Mouse (Mus musculus) hindbrain, embryonic 16.5 days (tissue): ENCODE results near the gene Tubgcp2. TPM values are rescaled to one million over a fixed set of nuclear protein-coding genes. Genes with fewer than 3 reads are reported as not detected.

Experiments
- ATAC-seq: fragments of 200-750 bp; cut with Nextera tagmentation; 2 replicates; pipeline ENCODE4 v1.8.0; 2017; ENCODE audit warnings: moderate TSS enrichment, moderate library complexity
- H3K27ac ChIP-seq: fragments of 300-500 bp; sonication (generic); 2 replicates; pipeline ENCODE4 v1.5.1; 2014; ENCODE audit warnings: low read depth, mild to moderate bottlenecking, control low read depth, low read length, moderate library complexity
- H3K27me3 ChIP-seq: fragments of 300-500 bp; sonication (generic); replicated peaks from 2 replicates; pipeline ENCODE4 v1.6.1; 2014; ENCODE audit warnings: low read length; ENCODE audit not compliant: control insufficient read depth, insufficient read depth
- H3K36me3 ChIP-seq: fragments of 300-500 bp; sonication (generic); 2 replicates; pipeline ENCODE4 v1.6.1; 2014; ENCODE audit warnings: mild to moderate bottlenecking, low read length, moderate library complexity, mixed read lengths; ENCODE audit not compliant: control insufficient read depth, insufficient read depth
- H3K4me1 ChIP-seq: fragments of 300-500 bp; sonication (generic); 2 replicates; pipeline ENCODE4 v1.6.1; 2014; ENCODE audit warnings: low read depth, low read length; ENCODE audit not compliant: control insufficient read depth, insufficient read depth
- H3K4me2 ChIP-seq: fragments of 300-500 bp; sonication (generic); 2 replicates; pipeline ENCODE4 v1.6.1; 2014; ENCODE audit warnings: mild to moderate bottlenecking, low read length, control low read depth, moderate library complexity
- H3K4me3 ChIP-seq: fragments of 300-500 bp; sonication (generic); 2 replicates; pipeline ENCODE4 v1.5.1; 2014; ENCODE audit warnings: mild to moderate bottlenecking, low read length, control low read depth, moderate library complexity
- H3K9ac ChIP-seq: fragments of 300-500 bp; sonication (generic); 2 replicates; pipeline ENCODE4 v1.6.1; 2014; ENCODE audit warnings: low read depth, mild to moderate bottlenecking, control low read depth, low read length, moderate library complexity
- H3K9me3 ChIP-seq: fragments of 300-500 bp; sonication (generic); 2 replicates; pipeline ENCODE4 v1.6.1; 2014; ENCODE audit warnings: mild to moderate bottlenecking, low read length, moderate library complexity; ENCODE audit not compliant: control insufficient read depth
- WGBS: fragments of 180-500 bp; shearing (Covaris S2); extraction: QIAGEN DNeasy Blood & Tissue Kit; methylation state at CpG from one replicate; pipeline ENCODE4 v1.1.7; 2014; 5-methylcytosine and 5-hydroxymethylcytosine counted together
- polyA plus RNA-seq: library from polyadenylated mRNA; unstranded; fragments of >200 nt; fragmentation: Nextera tagmentation; extraction: Ambion mirVana; gene quantifications from 2 replicates; pipeline ENCODE4 v1.2.1, GENCODE M21; 2015

Tubgcp2 gene
- 57.2 and 59.6 TPM in 2 replicates for polyA plus RNA-seq

DNA sequence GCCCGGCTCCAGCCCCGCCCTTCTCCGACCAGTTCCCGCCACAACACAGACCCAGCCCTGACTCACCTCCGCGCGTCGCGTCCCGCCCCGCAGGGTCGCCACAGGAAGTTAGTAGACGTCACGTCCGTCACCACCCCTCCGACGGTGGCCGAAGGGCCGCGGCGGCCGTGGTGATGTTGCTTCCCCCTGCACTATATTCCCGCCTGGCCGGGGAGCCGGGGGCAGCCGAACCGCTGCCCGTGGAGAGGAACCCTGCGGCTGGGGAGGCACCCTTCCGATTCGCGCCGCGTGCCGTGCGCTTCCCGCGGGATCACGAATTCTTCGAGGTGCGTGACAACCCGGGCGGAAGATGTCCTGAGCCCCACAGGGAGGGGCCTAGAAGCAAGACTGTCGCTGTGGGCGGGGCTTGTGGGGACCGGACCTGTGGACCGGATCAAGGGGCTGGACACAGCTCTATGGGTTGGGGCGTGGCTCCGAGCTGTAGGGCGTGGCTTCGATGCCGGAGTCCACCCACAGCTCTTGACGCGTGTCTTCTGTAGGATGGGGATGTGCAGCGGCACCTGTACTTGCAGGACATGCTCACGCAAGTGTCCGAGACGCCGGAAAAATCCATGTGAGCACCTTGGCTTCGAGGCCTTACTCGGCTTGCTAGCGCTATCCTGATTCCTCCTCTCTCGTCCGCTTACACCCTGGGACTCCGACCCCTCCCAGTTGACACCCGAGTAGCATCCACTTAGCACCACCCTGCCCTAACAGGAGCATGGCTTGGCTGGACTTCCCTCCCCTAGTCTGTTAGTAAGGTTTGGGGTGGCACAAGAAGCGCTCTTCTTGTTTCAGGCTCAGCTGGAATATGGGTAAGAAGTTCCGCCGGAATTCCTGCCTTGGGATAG is at the start of gene Tubgcp2, which contains the start of gene Zfp511:
Tubgcp2 (minus strand) TSS at position 389 of the 890 bp plus-strand sequence.
Zfp511 (plus strand) TSS at position 111 of the 890 bp plus-strand sequence.
- peak within 1 kb of the TSS; percentile 83 for H3K27ac ChIP-seq
- peak within 1 kb of the TSS; percentile 75 for H3K4me2 ChIP-seq
- no peaks in the 10 kb centered on the region for H3K27me3 ChIP-seq
- peaks cover 19% of the 10 kb centered on the region for H3K4me1 ChIP-seq
- peak within 1 kb of the TSS; percentile 81 for H3K9ac ChIP-seq
- ATAC-seq = peak; percentile 98
- H3K9me3 ChIP-seq = no peaks in the 10 kb centered on the region
- WGBS = 2% methylated on average over 55 of the region's 69 CpGs
- H3K36me3 ChIP-seq = peaks cover 23% of the 10 kb centered on the region
- H3K4me3 ChIP-seq = peak within 1 kb of the TSS; percentile 84

DNA sequence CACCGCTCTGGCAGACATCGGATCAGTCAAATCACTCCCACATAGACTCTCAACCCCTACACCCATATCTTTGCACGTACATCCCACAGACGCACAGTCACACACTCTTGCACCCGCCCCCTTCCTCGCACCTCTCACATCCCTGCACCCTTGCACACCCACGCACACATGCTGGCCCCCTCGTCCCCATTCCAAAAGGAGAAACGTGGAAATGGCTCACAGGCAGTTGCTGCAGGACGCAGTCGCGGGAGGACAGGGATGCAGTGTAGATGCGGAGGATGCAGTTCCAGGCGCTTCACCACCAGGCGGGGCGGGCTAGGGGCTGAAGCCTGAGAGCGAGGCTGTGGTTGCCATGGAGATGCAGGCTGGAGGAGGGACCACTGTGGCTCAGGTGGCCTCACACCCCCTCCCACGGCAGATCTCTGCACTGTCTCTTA is 45.8 kb upstream of the Tubgcp2 start, which contains the start of gene Caly:
Caly (minus strand) TSS at position 307 of the 437 bp plus-strand sequence.
- H3K4me3 ChIP-seq = peak within 1 kb of the TSS; percentile 52
- peak within 1 kb of the TSS; percentile 72 for H3K9ac ChIP-seq
- no peaks in the 10 kb centered on the region for H3K9me3 ChIP-seq
- H3K4me1 ChIP-seq = peaks cover 9% of the 10 kb centered on the region
- no peaks in the 10 kb centered on the region for H3K36me3 ChIP-seq
- no peaks in the 10 kb centered on the region for H3K27me3 ChIP-seq
- ATAC-seq = peak; percentile 91
- H3K4me2 ChIP-seq = peak within 1 kb of the TSS; percentile 76
- 2% methylated on average over 18 of the region's 18 CpGs for WGBS
- peak within 1 kb of the TSS; percentile 94 for H3K27ac ChIP-seq

DNA sequence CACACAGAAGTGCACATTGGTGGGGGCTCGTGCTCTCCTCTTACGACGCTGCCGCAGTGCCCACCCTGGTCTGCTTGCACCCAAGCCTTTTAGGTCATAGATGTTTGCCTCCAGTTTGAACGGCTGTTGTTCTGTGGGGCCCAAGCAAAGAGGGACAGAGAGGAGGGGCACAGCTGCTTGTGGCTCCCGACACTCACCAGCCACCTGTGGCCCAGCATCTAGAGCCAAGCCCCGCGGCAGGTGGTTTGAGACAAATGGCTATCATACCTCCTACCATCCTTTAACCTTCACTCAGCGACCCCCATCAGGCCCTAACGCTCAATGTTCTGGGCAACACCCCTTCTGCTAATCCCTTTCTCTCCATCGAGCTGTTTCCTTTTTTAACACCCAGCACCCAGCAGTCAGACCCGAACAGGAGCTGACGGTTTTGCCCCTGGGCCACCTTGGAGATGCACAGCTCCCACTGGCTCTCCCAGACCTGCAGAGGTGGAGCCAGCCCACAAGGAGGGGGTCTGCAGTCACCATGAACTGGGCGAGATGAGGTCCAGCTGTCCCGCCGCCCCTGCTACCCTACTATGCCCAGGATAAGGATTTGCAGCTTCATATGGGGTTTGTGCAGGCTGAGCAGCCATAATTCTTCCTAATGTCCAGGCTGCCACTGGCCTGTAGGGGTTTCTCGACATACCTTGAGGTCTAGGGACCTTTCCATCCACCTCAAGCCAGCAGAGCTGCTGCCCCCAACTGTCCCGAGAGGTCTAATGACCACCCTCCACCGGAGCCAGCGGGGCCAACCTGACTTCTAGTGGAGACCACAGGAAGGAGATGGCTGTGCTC is 45.2 kb upstream of the Tubgcp2 start:
- peak overlapping the region; percentile 72 for H3K9ac ChIP-seq
- H3K27me3 ChIP-seq = no peaks in the 10 kb centered on the region
- peaks cover 9% of the 10 kb centered on the region for H3K4me1 ChIP-seq
- WGBS = 9% methylated on average over 20 of the region's 20 CpGs
- H3K36me3 ChIP-seq = no peaks in the 10 kb centered on the region
- peak; percentile 51 for ATAC-seq
- H3K4me3 ChIP-seq = peak overlapping the region; percentile 52
- peak overlapping the region; percentile 76 for H3K4me2 ChIP-seq
- no peaks in the 10 kb centered on the region for H3K9me3 ChIP-seq
- peak overlapping the region; percentile 94 for H3K27ac ChIP-seq

DNA sequence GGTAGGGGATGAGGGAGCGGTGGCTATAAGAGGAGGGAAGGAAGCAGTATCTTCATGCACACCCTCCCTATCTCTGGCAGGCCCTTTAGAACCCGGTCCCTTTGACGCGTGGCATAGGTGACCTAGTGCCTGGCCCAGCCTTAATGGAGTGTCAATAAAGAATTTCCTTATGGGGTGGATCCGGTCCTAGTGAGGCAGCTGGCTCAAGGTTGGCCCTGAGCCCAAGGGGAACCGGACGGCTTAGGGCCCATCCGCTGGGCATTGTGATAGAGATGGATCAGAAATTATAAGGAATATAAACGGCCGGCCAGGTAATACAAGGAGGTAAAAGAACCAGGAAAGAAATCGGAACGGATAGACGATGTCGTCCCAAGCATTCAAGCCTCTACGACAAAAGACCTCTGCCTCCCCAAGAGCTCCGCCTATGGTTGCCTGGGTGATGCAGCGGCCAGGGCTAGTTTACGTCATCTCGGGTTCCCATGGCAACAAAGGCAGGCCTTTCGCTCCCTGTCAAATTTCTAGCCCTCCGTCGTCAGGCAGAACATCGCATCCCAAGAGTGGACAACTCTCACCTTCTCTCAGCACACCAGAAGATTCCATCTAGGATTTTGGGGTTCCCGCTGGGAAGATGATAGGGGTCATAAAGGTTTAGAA is 44.2 kb upstream of the Tubgcp2 start:
- Histone ChIP-seq H3K4me3 (peak overlapping the region; percentile 52), H3K27me3 (no peaks in the 10 kb centered on the region), H3K4me2 (peak overlapping the region; percentile 76), H3K9me3 (no peaks in the 10 kb centered on the region), H3K27ac (peak overlapping the region; percentile 94), H3K4me1 (peaks cover 9% of the 10 kb centered on the region), H3K9ac (peak overlapping the region; percentile 72), H3K36me3 (no peaks in the 10 kb centered on the region)
- peak; percentile 77 for ATAC-seq
- WGBS = 1% methylated on average over 24 of the region's 24 CpGs

DNA sequence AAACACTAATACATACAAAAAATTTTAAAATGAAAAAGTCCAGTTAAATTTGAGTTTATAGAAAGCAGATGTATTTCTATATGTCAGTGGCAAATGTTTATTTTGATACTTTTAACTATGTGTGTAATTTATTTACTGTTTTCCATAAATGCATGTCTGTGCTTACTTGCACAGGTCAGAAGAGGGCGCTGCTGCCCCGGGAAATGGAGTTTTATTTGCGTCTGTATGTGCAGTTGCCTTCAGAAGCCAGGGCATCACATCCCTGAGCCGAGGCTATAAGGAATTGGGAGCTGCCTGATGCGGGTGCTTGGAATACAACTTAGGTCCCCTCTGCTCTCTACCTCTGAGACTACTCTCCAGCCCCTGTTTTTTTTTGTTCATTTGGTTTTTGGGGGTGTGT is 42.2 kb upstream of the Tubgcp2 start:
- Histone ChIP-seq H3K27me3 (no peaks in the 10 kb centered on the region), H3K4me2 (no peak overlapping the region), H3K36me3 (no peaks in the 10 kb centered on the region; the same call in 1 of the 2 replicates), H3K4me3 (no peak overlapping the region), H3K9ac (no peak overlapping the region), H3K27ac (no peak overlapping the region), H3K4me1 (peaks cover 9% of the 10 kb centered on the region), H3K9me3 (no peaks in the 10 kb centered on the region)
- 4% methylated on average over 5 of the region's 5 CpGs for WGBS
- no peak for ATAC-seq

DNA sequence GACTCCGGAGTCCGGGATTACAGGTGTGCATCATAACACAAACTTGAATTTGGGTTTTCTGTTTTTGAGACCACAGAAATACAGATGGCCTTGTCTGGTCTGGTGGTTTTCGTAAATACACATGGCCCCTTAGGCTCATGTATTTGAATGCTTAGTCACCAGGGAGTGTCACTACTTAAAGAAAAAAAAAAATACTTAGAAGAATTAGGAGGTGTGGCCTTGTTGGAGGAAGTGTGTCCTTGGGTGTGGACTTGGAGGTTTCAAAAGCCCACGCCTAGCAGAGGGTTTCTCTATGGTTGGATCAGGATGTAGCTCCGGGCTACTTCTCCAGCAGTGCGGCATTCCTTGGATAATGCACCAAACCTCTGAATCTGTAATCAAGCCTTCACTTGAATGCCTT is 41.2 kb upstream of the Tubgcp2 start:
- H3K9ac ChIP-seq = no peak overlapping the region
- peaks cover 2% of the 10 kb centered on the region; the same call in 1 of the 2 replicates for H3K36me3 ChIP-seq
- H3K9me3 ChIP-seq = no peaks in the 10 kb centered on the region
- no peak overlapping the region for H3K27ac ChIP-seq
- no peak for ATAC-seq
- H3K4me3 ChIP-seq = no peak overlapping the region
- H3K4me2 ChIP-seq = no peak overlapping the region
- 81% methylated on average over 6 of the region's 6 CpGs for WGBS
- no peaks in the 10 kb centered on the region for H3K27me3 ChIP-seq
- H3K4me1 ChIP-seq = peaks cover 9% of the 10 kb centered on the region

DNA sequence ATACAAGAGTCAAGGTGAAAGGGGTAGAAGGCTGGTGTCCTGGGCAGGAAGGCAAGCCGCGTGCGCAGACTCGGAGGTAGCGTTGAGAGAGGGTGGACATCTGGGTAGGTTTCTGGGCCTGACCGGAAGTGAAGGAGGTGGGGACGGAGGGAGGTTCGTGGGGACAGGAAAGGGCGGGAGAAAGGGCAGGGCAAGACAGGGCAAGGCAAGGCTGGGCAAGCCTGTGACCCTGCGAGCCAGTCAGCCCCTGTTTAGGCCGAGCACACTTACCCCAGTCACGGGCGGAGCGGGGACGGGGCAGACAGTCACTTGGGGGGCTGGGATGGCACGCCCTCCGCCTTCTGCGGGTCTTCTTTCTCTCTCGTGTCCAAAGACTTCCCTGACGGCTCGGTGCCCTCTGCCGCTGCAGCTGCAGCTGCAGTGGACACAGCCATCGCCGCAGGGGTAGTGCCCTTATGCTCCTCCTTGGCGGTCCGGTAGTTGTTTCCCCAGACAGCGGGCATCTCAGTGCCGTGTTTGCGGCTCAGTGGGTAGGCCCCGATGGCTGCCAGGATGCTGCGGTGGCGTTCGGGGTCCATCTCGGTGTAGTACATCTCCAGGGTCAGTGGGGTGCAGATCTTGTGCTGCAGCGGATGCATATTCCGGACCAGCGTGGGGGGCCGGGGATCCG is 33.7 kb upstream of the Tubgcp2 start:
- ATAC-seq = no peak
- no peaks in the 10 kb centered on the region for H3K4me1 ChIP-seq
- H3K27ac ChIP-seq = no peak overlapping the region
- 40% methylated on average over 38 of the region's 39 CpGs for WGBS
- H3K4me3 ChIP-seq = peak overlapping the region; percentile 19
- peak overlapping the region; percentile 31; the same call in 1 of the 2 replicates for H3K9ac ChIP-seq
- H3K36me3 ChIP-seq = peaks cover 20% of the 10 kb centered on the region
- H3K9me3 ChIP-seq = no peaks in the 10 kb centered on the region
- H3K27me3 ChIP-seq = peaks cover 2% of the 10 kb centered on the region
- H3K4me2 ChIP-seq = peak overlapping the region; percentile 42

DNA sequence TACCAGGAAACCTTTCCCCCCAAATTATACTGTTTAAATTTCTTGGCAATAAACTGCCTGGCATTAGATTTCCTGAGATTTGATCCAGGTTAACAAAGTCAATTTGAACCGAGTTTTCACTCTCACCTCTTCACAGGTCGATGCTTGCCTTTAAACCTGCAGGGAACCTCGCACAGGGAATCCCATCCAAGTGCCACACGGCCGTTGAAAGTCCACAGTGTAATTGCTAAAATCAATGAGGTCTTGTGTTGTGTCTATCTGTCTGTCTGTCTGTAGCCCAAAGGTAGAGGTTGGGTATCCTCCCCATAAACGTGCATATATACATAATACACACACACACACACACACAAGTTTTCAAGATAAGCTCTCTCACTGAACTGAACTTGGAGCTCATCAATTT is 30.9 kb upstream of the Tubgcp2 start:
- no peak for ATAC-seq

More for the DNA sequence above, 30.9 kb upstream of the Tubgcp2 start:
- no peaks in the 10 kb centered on the region for H3K9me3 ChIP-seq
- no peak overlapping the region for H3K27ac ChIP-seq
- H3K9ac ChIP-seq = no peak overlapping the region
- peaks cover 15% of the 10 kb centered on the region for H3K36me3 ChIP-seq
- H3K27me3 ChIP-seq = peaks cover 2% of the 10 kb centered on the region
- no peak overlapping the region for H3K4me3 ChIP-seq
- no peaks in the 10 kb centered on the region for H3K4me1 ChIP-seq
- WGBS = 67% methylated on average over 6 of the region's 6 CpGs
- no peak overlapping the region for H3K4me2 ChIP-seq
